Mouse (Mus musculus): ENCODE measurements at regions not wholly inside any gene's neighbourhood (a gene's known extent, or its start where the extent isn't known, plus 50 kb on each side); places are given as distances from the start of the nearest gene placed in this dataset.

DNA sequence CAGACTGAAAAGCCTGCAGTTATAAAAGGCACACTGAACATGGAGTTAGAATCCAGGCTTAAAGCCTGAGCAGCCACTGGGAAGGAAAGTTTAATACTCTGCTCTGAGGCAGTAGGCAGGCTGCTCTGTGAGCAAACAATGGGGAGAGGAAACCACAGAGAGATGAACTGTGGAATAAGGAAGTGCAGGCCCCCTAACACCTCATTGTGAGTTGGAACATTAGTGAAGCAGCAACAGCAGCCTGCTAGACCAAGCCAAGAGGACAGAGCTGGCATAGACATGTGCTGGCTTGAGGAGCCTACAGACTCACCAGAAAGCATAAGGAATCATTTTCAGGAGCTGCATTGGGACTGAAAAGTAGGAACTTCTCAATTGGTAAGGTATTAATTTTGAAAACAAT lies 307.4 kb downstream of the Gm10283 start:
- H3K4me2 ChIP-seq (ENCODE audit: insufficient read depth, low read depth, poor library complexity, severe bottlenecking), result no peak overlapping the region
- dilution Hi-C loops (cut with MboI; ENCODE audit: extremely low pct_ligation_motif_present, extremely low pct_unique_long_range_greater_than_20kb, low sequenced_read_pairs), result no loop called here
- no peak overlapping the region for H3K4me3 ChIP-seq (replicated peaks in 1 of 3; ENCODE audit: low read depth in 2 of 3, low read length in 2 of 3, poor library complexity in 1 of 3)
- peak; percentile 2 for DNase-seq (ENCODE audit: extremely low read depth)
- H3K79me2 ChIP-seq (replicated peaks; ENCODE audit: control insufficient read depth, extremely low read depth, insufficient read depth, poor library complexity, severe bottlenecking), result no peaks in the 10 kb centered on the region
- no peaks in the 10 kb centered on the region for H3K36me3 ChIP-seq (replicated peaks in 1 of 2; ENCODE audit: control insufficient read depth in 1 of 2, insufficient read depth in 1 of 2, low read length in 1 of 2)
- H3K9ac ChIP-seq (ENCODE audit: insufficient read depth, low read depth), result no peak overlapping the region
- no peak overlapping the region for H3K27ac ChIP-seq (ENCODE audit: insufficient read depth, low read depth)
- TF ChIP-seq UBTF (IDR thresholded peaks at IDR 0.05; ENCODE audit: low read depth, low read length) (no peak), ELF1 (IDR thresholded peaks at IDR 0.05; ENCODE audit: low read depth, low read length) (no peak), SMC3 (IDR thresholded peaks at IDR 0.05; ENCODE audit: low read depth, low read length) (no peak), ZMIZ1 (IDR thresholded peaks at IDR 0.05; ENCODE audit: low read depth, low read length) (no peak), BHLHE40 (IDR thresholded peaks at IDR 0.05; ENCODE audit: low read depth, low read length) (no peak), TCF12 (IDR thresholded peaks at IDR 0.05; ENCODE audit: low read depth, low read length) (no peak), HCFC1 (IDR thresholded peaks at IDR 0.05; ENCODE audit: low read depth, low read length) (no peak), IRF4 (IDR thresholded peaks at IDR 0.05; ENCODE audit: low read depth, low read length) (no peak), MEF2A (IDR thresholded peaks at IDR 0.05; ENCODE audit: borderline replicate concordance, low read depth, low read length) (no peak), ZKSCAN1 (IDR thresholded peaks at IDR 0.05; ENCODE audit: borderline replicate concordance, low read depth, low read length) (no peak), RCOR1 (conservative IDR thresholded peaks at IDR 0.05; ENCODE audit: low read depth, low read length) (no peak), RAD21 (IDR thresholded peaks at IDR 0.05; ENCODE audit: low read depth, low read length) (no peak)
- H3K9me3 ChIP-seq (replicated peaks; ENCODE audit: low read length), result no peaks in the 10 kb centered on the region
- H3K4me1 ChIP-seq (ENCODE audit: control insufficient read depth in 1 of 2, insufficient read depth in 2 of 2), result no peaks in the 10 kb centered on the region
- in situ Hi-C loops (cut with MboI; ENCODE audit: low pct_ligation_motif_present, low pct_unique_long_range_greater_than_20kb, low sequenced_read_pairs), result no loop called here
- no peaks in the 10 kb centered on the region for H3K27me3 ChIP-seq (replicated peaks)

- no peak overlapping the region for H3K9ac ChIP-seq (ENCODE audit: insufficient read depth, low read depth)
- H3K4me3 ChIP-seq (replicated peaks in 1 of 3; ENCODE audit: low read depth in 2 of 3, low read length in 2 of 3, poor library complexity in 1 of 3), result no peak overlapping the region
- no peaks in the 10 kb centered on the region for H3K36me3 ChIP-seq (replicated peaks in 1 of 2; ENCODE audit: control insufficient read depth in 1 of 2, insufficient read depth in 1 of 2, low read length in 1 of 2)
- dilution Hi-C loops (cut with MboI; ENCODE audit: extremely low pct_ligation_motif_present, extremely low pct_unique_long_range_greater_than_20kb, low sequenced_read_pairs), result no loop called here
- no peak overlapping the region for H3K27ac ChIP-seq (ENCODE audit: insufficient read depth, low read depth)
- H3K27me3 ChIP-seq (replicated peaks), result no peaks in the 10 kb centered on the region
- no peaks in the 10 kb centered on the region for H3K9me3 ChIP-seq (replicated peaks; ENCODE audit: low read length)
- no peak overlapping the region for H3K4me2 ChIP-seq (ENCODE audit: insufficient read depth, low read depth, poor library complexity, severe bottlenecking)
- in situ Hi-C loops (cut with MboI; ENCODE audit: low pct_ligation_motif_present, low pct_unique_long_range_greater_than_20kb, low sequenced_read_pairs), result no loop called here
- H3K4me1 ChIP-seq (ENCODE audit: control insufficient read depth in 1 of 2, insufficient read depth in 2 of 2), result no peaks in the 10 kb centered on the region
- DNase-seq (ENCODE audit: extremely low read depth), result no peak
- TF ChIP-seq JUN (IDR thresholded peaks at IDR 0.05; ENCODE audit: insufficient read depth, low read depth, low read length), result no peak
- no peak for TF ChIP-seq TBP (conservative IDR thresholded peaks at IDR 0.05; ENCODE audit: low read depth, low read length)
- TF ChIP-seq EP300 (IDR thresholded peaks at IDR 0.05; ENCODE audit: low read length), result no peak
- TF ChIP-seq MAZ (IDR thresholded peaks at IDR 0.05; ENCODE audit: low read depth, low read length), result no peak
- no peak for TF ChIP-seq NELFE (IDR thresholded peaks at IDR 0.05; ENCODE audit: low read depth, low read length)
- no peak for TF ChIP-seq UBTF (IDR thresholded peaks at IDR 0.05; ENCODE audit: low read depth, low read length)
- TF ChIP-seq TCF12 (IDR thresholded peaks at IDR 0.05; ENCODE audit: low read depth, low read length), result no peak
- no peak for TF ChIP-seq MYC (IDR thresholded peaks at IDR 0.05; ENCODE audit: low read depth, low read length)
- TF ChIP-seq ETS1 (conservative IDR thresholded peaks at IDR 0.05; ENCODE audit: low read depth, low read length), result no peak
- TF ChIP-seq SIN3A (IDR thresholded peaks at IDR 0.05; ENCODE audit: low read length), result no peak
- no peak for TF ChIP-seq CTCF (conservative IDR thresholded peaks at IDR 0.05 in 1 of 2, IDR thresholded peaks at IDR 0.05 in 1 of 2; ENCODE audit: low read depth in 2 of 2, low read length in 2 of 2)
- no peak for TF ChIP-seq SMC3 (IDR thresholded peaks at IDR 0.05; ENCODE audit: low read depth, low read length)
- TF ChIP-seq RAD21 (IDR thresholded peaks at IDR 0.05; ENCODE audit: low read depth, low read length), result no peak
- H3K79me2 ChIP-seq (replicated peaks; ENCODE audit: control insufficient read depth, extremely low read depth, insufficient read depth, poor library complexity, severe bottlenecking), result no peaks in the 10 kb centered on the region
Measured at GRCm38 (mm10) chr8:60167716-60168272, 335.2 kb downstream of the Gm10283 start.

Data from CH12.LX (cell line).